Mouse (Mus musculus) heart, embryonic 11.5 days (tissue): ENCODE measurements around the gene 9130019O22Rik. TPM values are rescaled to one million over a fixed set of nuclear protein-coding genes. Genes with fewer than 3 reads are reported as not detected.
"Not testable (repeated sequence)": the region's sequence is repeated elsewhere in the genome, so short reads cannot be mapped to it uniquely, and the experiment has no call there.

Experiments used
- ATAC-seq: fragments of 200-750 bp; cut with Nextera tagmentation; replicated peaks from 2 replicates; pipeline ENCODE4 v1.8.0; 2017; ENCODE audit warnings: moderate library complexity; ENCODE audit not compliant: insufficient number of reproducible peaks, low FRiP score, low TSS enrichment
- H3K27ac ChIP-seq: fragments of 300-500 bp; sonication (generic); 2 replicates; pipeline ENCODE4 v1.5.1; 2014; ENCODE audit warnings: mild to moderate bottlenecking, low read depth, low read length
- H3K27me3 ChIP-seq: fragments of 300-500 bp; sonication (generic); 2 replicates; pipeline ENCODE4 v1.6.1; 2014; ENCODE audit warnings: mild to moderate bottlenecking, low read length, mixed read lengths; ENCODE audit not compliant: control insufficient read depth, insufficient read depth
- H3K36me3 ChIP-seq: fragments of 300-500 bp; sonication (generic); 2 replicates; pipeline ENCODE4 v1.6.1; 2014; ENCODE audit warnings: mild to moderate bottlenecking, low read length, moderate library complexity, mixed read lengths; ENCODE audit not compliant: control insufficient read depth, insufficient read depth
- H3K4me1 ChIP-seq: fragments of 300-500 bp; sonication (generic); 2 replicates; pipeline ENCODE4 v1.6.1; 2014; ENCODE audit warnings: low read length; ENCODE audit not compliant: control insufficient read depth, insufficient read depth
- H3K4me2 ChIP-seq: fragments of 300-500 bp; sonication (generic); 2 replicates; pipeline ENCODE4 v1.6.1; 2014; ENCODE audit warnings: mild to moderate bottlenecking, moderate library complexity
- H3K4me3 ChIP-seq: fragments of 300-500 bp; sonication (generic); 2 replicates; pipeline ENCODE4 v1.5.1; 2014; ENCODE audit warnings: low read depth, low read length
- H3K9ac ChIP-seq: fragments of 300-500 bp; sonication (generic); 2 replicates; pipeline ENCODE4 v1.6.1; 2014; ENCODE audit warnings: mild to moderate bottlenecking, low read depth, low read length, moderate library complexity
- H3K9me3 ChIP-seq: fragments of 300-500 bp; sonication (generic); replicated peaks from 2 replicates; pipeline ENCODE4 v1.6.1; 2016; ENCODE audit warnings: low read length; ENCODE audit not compliant: control insufficient read depth
- WGBS: fragments of 180-500 bp; shearing (Covaris S2); extraction: QIAGEN DNeasy Blood & Tissue Kit; methylation state at CpG from one replicate; pipeline ENCODE4 v1.1.7; 2014; ENCODE audit not compliant: insufficient replicate concordance; 5-methylcytosine and 5-hydroxymethylcytosine counted together
- polyA plus RNA-seq: library from polyadenylated mRNA; unstranded; fragments of >200 nt; fragmentation: Nextera tagmentation; extraction: Ambion mirVana; gene quantifications from 2 replicates; pipeline ENCODE4 v1.2.1, GENCODE M21; 2014

9130019O22Rik gene
- polyA plus RNA-seq, 1 experiment from 2014 or later, result 3.7 TPM

- Histone ChIP-seq H3K4me2 (peak overlapping the region; percentile 89), H3K9ac (peak overlapping the region; percentile 97), H3K4me1 (peaks cover 14% of the 10 kb centered on the region), H3K36me3 (peaks cover 12% of the 10 kb centered on the region), H3K27ac (peak overlapping the region; percentile 97), H3K27me3 (no peaks in the 10 kb centered on the region), H3K4me3 (peak overlapping the region; percentile 92), H3K9me3 (no peaks in the 10 kb centered on the region)
- WGBS, result 9% methylated on average over 8 of the region's 8 CpGs
- ATAC-seq, result no peak
These were observed 40.3 kb downstream of the 9130019O22Rik start for GRCm38 (mm10) chr7:127346676-127347075.

- Histone ChIP-seq H3K9me3 (no peaks in the 10 kb centered on the region), H3K4me1 (peaks cover 14% of the 10 kb centered on the region), H3K27me3 (no peaks in the 10 kb centered on the region), H3K9ac (peak within 1 kb of the TSS; percentile 97), H3K36me3 (peaks cover 12% of the 10 kb centered on the region), H3K4me2 (peak within 1 kb of the TSS; percentile 89), H3K4me3 (peak within 1 kb of the TSS; percentile 92), H3K27ac (peak within 1 kb of the TSS; percentile 97)
- peak; percentile 88 for ATAC-seq
- WGBS, result under 1% methylated on average over 68 of the region's 76 CpGs
These were observed 41.2 kb downstream of the 9130019O22Rik start, which contains the start of gene Zfp768 for GRCm38 (mm10) chr7:127345512-127346325. Gene Zfp768, minus strand, starts transcription at chr7:127345589.

- under 1% methylated on average over 42 of the region's 42 CpGs for WGBS
- Histone ChIP-seq H3K27ac (peak overlapping the region; percentile 97), H3K4me1 (peaks cover 14% of the 10 kb centered on the region), H3K36me3 (peaks cover 12% of the 10 kb centered on the region), H3K9ac (peak overlapping the region; percentile 97), H3K9me3 (no peaks in the 10 kb centered on the region), H3K4me3 (peak overlapping the region; percentile 92), H3K4me2 (peak overlapping the region; percentile 89), H3K27me3 (no peaks in the 10 kb centered on the region)
- ATAC-seq, result peak; percentile 64
These were observed 41.9 kb downstream of the 9130019O22Rik start for GRCm38 (mm10) chr7:127345092-127345491.

GRCm38 (mm10) chr7:127344371-127344770 is 42.6 kb downstream of the 9130019O22Rik start:
- Histone ChIP-seq H3K4me3 (peak overlapping the region; percentile 92), H3K27ac (no peak overlapping the region), H3K4me1 (peaks cover 14% of the 10 kb centered on the region), H3K27me3 (no peaks in the 10 kb centered on the region), H3K4me2 (peak overlapping the region; percentile 89), H3K9ac (peak overlapping the region; percentile 97), H3K36me3 (peaks cover 12% of the 10 kb centered on the region), H3K9me3 (no peaks in the 10 kb centered on the region)
- 88% methylated on average over 8 of the region's 8 CpGs for WGBS
- no peak for ATAC-seq

- H3K9ac ChIP-seq, result 0 out of 2 replicates have a peak overlapping the region, but pooled peaks have one; percentile 34
- H3K4me1 ChIP-seq, result peaks cover 14% of the 10 kb centered on the region
- ATAC-seq, result no peak
- H3K4me3 ChIP-seq, result no peak overlapping the region; the same call in 1 of the 2 replicates
- H3K4me2 ChIP-seq, result 0 out of 2 replicates have a peak overlapping the region, but pooled peaks have one; percentile 11
- H3K27me3 ChIP-seq, result no peaks in the 10 kb centered on the region
- WGBS, result 92% methylated on average over 38 of the region's 38 CpGs
- no peaks in the 10 kb centered on the region for H3K9me3 ChIP-seq
- peaks cover 12% of the 10 kb centered on the region for H3K36me3 ChIP-seq
- no peak overlapping the region for H3K27ac ChIP-seq
These were observed 43.5 kb downstream of the 9130019O22Rik start for GRCm38 (mm10) chr7:127343351-127344019.

GRCm38 (mm10) chr7:127342888-127343287 is 44.1 kb downstream of the 9130019O22Rik start:
- peaks cover 12% of the 10 kb centered on the region for H3K36me3 ChIP-seq
- no peak overlapping the region for H3K4me3 ChIP-seq
- 0 out of 2 replicates have a peak overlapping the region, but pooled peaks have one; percentile 11 for H3K4me2 ChIP-seq
- no peak for ATAC-seq
- H3K9me3 ChIP-seq, result no peaks in the 10 kb centered on the region
- 91% methylated on average over 7 of the region's 7 CpGs for WGBS
- no peaks in the 10 kb centered on the region for H3K27me3 ChIP-seq
- no peak overlapping the region for H3K27ac ChIP-seq
- 0 out of 2 replicates have a peak overlapping the region, but pooled peaks have one; percentile 34 for H3K9ac ChIP-seq
- peaks cover 14% of the 10 kb centered on the region for H3K4me1 ChIP-seq

- H3K9me3 ChIP-seq, result no peaks in the 10 kb centered on the region
- peaks cover 14% of the 10 kb centered on the region for H3K4me1 ChIP-seq
- no peak for ATAC-seq
- H3K36me3 ChIP-seq, result peaks cover 12% of the 10 kb centered on the region
- no peak overlapping the region for H3K9ac ChIP-seq
- H3K27me3 ChIP-seq, result no peaks in the 10 kb centered on the region
- 50% methylated on average over 4 of the region's 4 CpGs for WGBS
- H3K4me3 ChIP-seq, result no peak overlapping the region
- H3K27ac ChIP-seq, result no peak overlapping the region
- H3K4me2 ChIP-seq, result no peak overlapping the region
These were observed 44.6 kb downstream of the 9130019O22Rik start for GRCm38 (mm10) chr7:127342332-127342731.

- 82% methylated on average over 6 of the region's 6 CpGs for WGBS
- ATAC-seq, H3K9ac ChIP-seq, H3K4me3 ChIP-seq, H3K27ac ChIP-seq, H3K4me2 ChIP-seq, H3K27me3 ChIP-seq, H3K9me3 ChIP-seq: not testable (repeated sequence)
- H3K4me1 ChIP-seq, result peaks cover 14% of the 10 kb centered on the region
- peaks cover 12% of the 10 kb centered on the region for H3K36me3 ChIP-seq
These were observed 45.1 kb downstream of the 9130019O22Rik start for GRCm38 (mm10) chr7:127341861-127342260.
